Mouse (Mus musculus) E14TG2a.4 (cell line): ENCODE data around the gene Dock4.

ENCODE experiments used
- H3K27me3 ChIP-seq: 2 replicates; pipeline ENCODE4 v1.6.1; 2014; ENCODE audit warnings: low read length, control low read depth; ENCODE audit not compliant: insufficient read depth
- H3K36me3 ChIP-seq: 2 replicates; pipeline ENCODE4 v1.6.1; 2014; ENCODE audit warnings: low read length, control low read depth; ENCODE audit not compliant: insufficient read depth
- H3K4me1 ChIP-seq: replicated peaks from 2 replicates; pipeline ENCODE4 v1.6.1; 2014; ENCODE audit warnings: low read depth, low read length, control low read depth
- H3K4me3 ChIP-seq: replicated peaks from 2 replicates; pipeline ENCODE4 v1.5.1; 2014; ENCODE audit warnings: mild to moderate bottlenecking, low read length
- H3K9me3 ChIP-seq: 2 replicates; pipeline ENCODE4 v1.6.1; 2014; ENCODE audit warnings: low read length, control low read depth
- CTCF ChIP-seq: conservative IDR thresholded peaks from 2 replicates; pipeline ENCODE4 v1.5.1; 2014; ENCODE audit warnings: low read length
- NANOG ChIP-seq: IDR thresholded peaks from 2 replicates; pipeline ENCODE4 v1.6.1; 2014; ENCODE audit warnings: borderline replicate concordance, low read length, mixed read lengths
- POU5F1 ChIP-seq: IDR thresholded peaks from 2 replicates; pipeline ENCODE4 v1.6.1; 2014; ENCODE audit warnings: low read length, borderline replicate concordance

The Dock4 gene

GRCm38 (mm10) chr12:40445648-40446449 lies at the start of gene Dock4, which contains the start of gene Zfp277:
Gene Dock4, plus strand, starts transcription at chr12:40445952.
Gene Zfp277, minus strand, starts transcription at chr12:40445902.
- Histone ChIP-seq H3K4me3 (peak within 1 kb of the TSS; percentile 98), H3K9me3 (peaks cover 5% of the 10 kb centered on the region; the same call in 1 of the 2 replicates), H3K36me3 (no peaks in the 10 kb centered on the region; the same call in 1 of the 2 replicates), H3K27me3 (peaks cover 16% of the 10 kb centered on the region), H3K4me1 (peaks cover 23% of the 10 kb centered on the region)
- TF ChIP-seq CTCF: no peak
- no peak for TF ChIP-seq POU5F1
- no peak for TF ChIP-seq NANOG

GRCm38 (mm10) chr12:40398916-40399315 lies 46.8 kb upstream of the Dock4 start:
- no peak for TF ChIP-seq CTCF
- TF ChIP-seq NANOG: no peak
- TF ChIP-seq POU5F1: no peak
- peaks cover 75% of the 10 kb centered on the region for H3K9me3 ChIP-seq
- H3K4me1 ChIP-seq: no peaks in the 10 kb centered on the region
- H3K4me3 ChIP-seq: no peak overlapping the region
- H3K27me3 ChIP-seq: no peaks in the 10 kb centered on the region
- H3K36me3 ChIP-seq: peaks cover 45% of the 10 kb centered on the region

- no peak for TF ChIP-seq CTCF
- TF ChIP-seq NANOG: no peak
- TF ChIP-seq POU5F1: no peak
- Histone ChIP-seq H3K9me3 (peaks cover 75% of the 10 kb centered on the region), H3K27me3 (no peaks in the 10 kb centered on the region), H3K36me3 (peaks cover 45% of the 10 kb centered on the region), H3K4me3 (no peak overlapping the region), H3K4me1 (no peaks in the 10 kb centered on the region)
These were observed 46.4 kb upstream of the Dock4 start for GRCm38 (mm10) chr12:40399386-40399785.

- H3K4me3 ChIP-seq: no peak overlapping the region
- H3K36me3 ChIP-seq: peaks cover 41% of the 10 kb centered on the region
- H3K27me3 ChIP-seq: no peaks in the 10 kb centered on the region
- peaks cover 71% of the 10 kb centered on the region for H3K9me3 ChIP-seq
- H3K4me1 ChIP-seq: no peaks in the 10 kb centered on the region
- no peak for TF ChIP-seq POU5F1
- no peak for TF ChIP-seq CTCF
- no peak for TF ChIP-seq NANOG
These were observed 45.9 kb upstream of the Dock4 start for GRCm38 (mm10) chr12:40399812-40400211.

GRCm38 (mm10) chr12:40414682-40415311 lies 31.0 kb upstream of the Dock4 start:
- H3K9me3 ChIP-seq: peaks cover 44% of the 10 kb centered on the region
- H3K36me3 ChIP-seq: peaks cover 26% of the 10 kb centered on the region
- H3K4me1 ChIP-seq: no peaks in the 10 kb centered on the region
- H3K27me3 ChIP-seq: no peaks in the 10 kb centered on the region
- no peak overlapping the region for H3K4me3 ChIP-seq
- TF ChIP-seq CTCF (no peak), POU5F1 (no peak), NANOG (no peak)

GRCm38 (mm10) chr12:40415312-40415925 lies 30.3 kb upstream of the Dock4 start:
- Histone ChIP-seq H3K27me3 (no peaks in the 10 kb centered on the region), H3K9me3 (peaks cover 38% of the 10 kb centered on the region), H3K4me3 (no peak overlapping the region), H3K4me1 (no peaks in the 10 kb centered on the region), H3K36me3 (peaks cover 23% of the 10 kb centered on the region)
- TF ChIP-seq POU5F1: no peak
- no peak for TF ChIP-seq CTCF
- TF ChIP-seq NANOG: no peak

GRCm38 (mm10) chr12:40417257-40417656 lies 28.5 kb upstream of the Dock4 start:
- Histone ChIP-seq H3K4me1 (no peaks in the 10 kb centered on the region), H3K9me3 (peaks cover 21% of the 10 kb centered on the region), H3K36me3 (peaks cover 12% of the 10 kb centered on the region), H3K27me3 (no peaks in the 10 kb centered on the region), H3K4me3 (no peak overlapping the region)
- TF ChIP-seq NANOG (no peak), POU5F1 (no peak), CTCF (no peak)

- Histone ChIP-seq H3K4me3 (no peak overlapping the region), H3K9me3 (no peaks in the 10 kb centered on the region), H3K4me1 (no peaks in the 10 kb centered on the region), H3K36me3 (peaks cover 14% of the 10 kb centered on the region), H3K27me3 (no peaks in the 10 kb centered on the region)
- TF ChIP-seq NANOG (no peak), CTCF (no peak), POU5F1 (no peak)
These were observed 20.8 kb upstream of the Dock4 start for GRCm38 (mm10) chr12:40424991-40425390.
